ENCODE assay signal across 8 mouse cellular contexts in genomic region chr6:91117149-91117548, GRCm38 (mm10). TPM values are rescaled to one million over a fixed set of nuclear protein-coding genes. Genes with fewer than 3 reads are reported as not detected.
DNase-seq lines count a peak whose midpoint lies in the region; ATAC-seq and TF ChIP-seq lines count a peak whose summit lies in the region.

No protein-coding gene starts in this region.

- peak overlapping the region; percentile 84 for H3K4me3 ChIP-seq in forebrain, embryonic 10.5 days
- peak overlapping the region; percentile 56 for H3K4me3 ChIP-seq in stomach, postnatal 0 days (ENCODE audit: low read depth, low read length)

- peaks cover 38% of the 10 kb centered on the region for H3K4me1 ChIP-seq in forebrain, embryonic 10.5 days
- H3K4me1 ChIP-seq in stomach, postnatal 0 days (replicated peaks; ENCODE audit: control insufficient read depth, insufficient read depth), result no peaks in the 10 kb centered on the region

- H3K4me2 ChIP-seq in stomach, postnatal 0 days (replicated peaks; ENCODE audit: low read depth), result peak overlapping the region; percentile 99

- intact Hi-C loops in left cerebral cortex, postnatal 4 days (cut with DNase I), result no loop called here
- intact Hi-C loops in left cerebral cortex, postnatal 25 days (cut with DNase I), result loop anchor here (5.0 to 10.0 kb wide), 2 partner anchors 125 to 512 kb away; partner anchors contain the start of gene Slc41a3

- TF ChIP-seq EP300 in stomach, postnatal 0 days (optimal IDR thresholded peaks at IDR 0.05), result no peak

- peak overlapping the region; percentile 13; the same call in 1 of the 2 replicates for H3K9ac ChIP-seq in stomach, postnatal 0 days (ENCODE audit: low read length)

- H3K27me3 ChIP-seq in forebrain, embryonic 10.5 days (ENCODE audit: poor library complexity, severe bottlenecking), result peaks cover 27% of the 10 kb centered on the region
- no peaks in the 10 kb centered on the region for H3K27me3 ChIP-seq in stomach, postnatal 0 days (ENCODE audit: control insufficient read depth, insufficient read depth, low read length)

- H3K9me3 ChIP-seq in forebrain, embryonic 10.5 days, result peaks cover 11% of the 10 kb centered on the region; the same call in 1 of the 2 replicates
- no peaks in the 10 kb centered on the region for H3K9me3 ChIP-seq in stomach, postnatal 0 days (ENCODE audit: control insufficient read depth, low read length)

- 3% methylated on average over 9 of the region's 9 CpGs for WGBS in forebrain, embryonic 10.5 days
- 6% methylated on average over 9 of the region's 9 CpGs for WGBS in stomach, postnatal 0 days

- no peak for TF ChIP-seq CTCF in stomach, postnatal 0 days (IDR thresholded peaks at IDR 0.05; ENCODE audit: low read depth)

- peak; percentile 16; the same call in 1 of the 2 replicates for ATAC-seq in cerebellum, adult (ENCODE audit: insufficient number of reproducible peaks, low FRiP score, low TSS enrichment)
- ATAC-seq in stomach, postnatal 0 days (ENCODE audit: low FRiP score, low TSS enrichment), result peak; percentile 28; the same call in 1 of the 2 replicates

- peak overlapping the region; percentile 96 for H3K27ac ChIP-seq in forebrain, embryonic 10.5 days
- H3K27ac ChIP-seq in stomach, postnatal 0 days (replicated peaks), result no peak overlapping the region

- DNase-seq in cerebellum, adult 9-11 months, result no peak
- DNase-seq in left cerebral cortex, postnatal 4 days, result peak; percentile 45
- no peak for DNase-seq in left cerebral cortex, postnatal 25 days (ENCODE audit: low spot score in 2 of 2)
- no peak for DNase-seq in forebrain, embryonic 10.5 days (ENCODE audit: extremely low spot score, low spot score)
- peak; percentile 27 for DNase-seq in liver
- DNase-seq in stomach, postnatal 0 days (ENCODE audit: low spot score), result no peak
- DNase-seq in embryo, embryonic 10 days (ENCODE audit: low spot score), result no peak

- H3K36me3 ChIP-seq in forebrain, embryonic 10.5 days (replicated peaks), result peaks cover 4% of the 10 kb centered on the region
- H3K36me3 ChIP-seq in stomach, postnatal 0 days (ENCODE audit: control insufficient read depth, insufficient read depth, low read length), result no peaks in the 10 kb centered on the region

RNA-seq across cellular contexts. Expression of gene Nup210, which starts 0.5 kb away (rescaled TPM):
- 10 to 100 TPM; 43.6 to 49.4 TPM for total RNA-seq in left cerebral cortex, postnatal 4 days (2021)
- 10 to 100 TPM; 26.5 to 28.9 TPM for total RNA-seq in left cerebral cortex, postnatal 25 days (2021)
- 38.6 and 41.6 TPM in 2 replicates for polyA plus RNA-seq in forebrain, embryonic 10.5 days (2016; fragmentation: Nextera tagmentation; extraction: Ambion mirVana)
- polyA plus RNA-seq in stomach, postnatal 0 days (2015; fragmentation: Nextera tagmentation; extraction: Ambion mirVana), result 2.2 and 2.4 TPM in 2 replicates

RNA-seq across cellular contexts. Expression of gene Hdac11, which starts 39.3 kb away (rescaled TPM):
- 10 to 100 TPM; 67.9 to 78.2 TPM for total RNA-seq in left cerebral cortex, postnatal 4 days (2021)
- total RNA-seq in left cerebral cortex, postnatal 25 days (2021), result 100 to 1,000 TPM; 158 to 161 TPM
- polyA plus RNA-seq in forebrain, embryonic 10.5 days (2016; fragmentation: Nextera tagmentation; extraction: Ambion mirVana), result 9.5 and 9.8 TPM in 2 replicates
- 6.5 and 7.1 TPM in 2 replicates for polyA plus RNA-seq in stomach, postnatal 0 days (2015; fragmentation: Nextera tagmentation; extraction: Ambion mirVana)

Comparison
In these comparisons a context has a peak if more than half of its experiments do, and no peak if none do; other contexts are left out.
1. DNase-seq: peak in left cerebral cortex, postnatal 4 days (single experiment) and liver (single experiment); none in cerebellum, adult 9-11 months (single experiment), left cerebral cortex, postnatal 25 days (0 of 2), forebrain, embryonic 10.5 days (single experiment), stomach, postnatal 0 days (single experiment) and embryo, embryonic 10 days (single experiment).